Mouse (Mus musculus): Measurements from ENCODE around the gene Phf20. TPM values are rescaled to one million over a fixed set of nuclear protein-coding genes. Genes with fewer than 3 reads are reported as not detected.
A peak's percentile ranks its signal among the peaks of the same experiment; 100 is the strongest.

The Phf20 gene
- polyA plus RNA-seq, 2 experiments: 19.5 to 69.0 TPM

DNA sequence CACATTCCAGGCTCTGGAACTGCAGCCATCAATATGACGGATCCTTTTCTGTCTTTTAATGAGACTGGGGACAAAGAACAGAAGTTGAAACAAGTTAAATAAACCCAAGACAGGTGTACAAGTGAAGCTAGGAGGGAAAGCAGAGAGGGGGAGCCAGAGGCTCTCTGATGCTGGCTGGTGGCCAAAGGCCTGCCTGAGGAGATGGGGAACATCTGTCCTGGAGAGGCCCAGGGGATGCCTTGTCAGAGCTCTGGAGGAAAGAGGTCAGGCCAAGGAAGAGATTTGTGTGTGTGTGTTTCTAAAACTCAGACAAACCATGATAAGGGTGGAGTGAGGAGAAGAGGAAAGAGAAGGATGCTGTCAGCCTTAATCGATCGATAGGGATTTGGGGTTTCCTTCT is 101.4 kb downstream of the Phf20 start:
- no peaks in the 10 kb centered on the region for H3K27me3 ChIP-seq (ENCODE audit: control insufficient read depth, insufficient read depth, low read length)
- peak; percentile 67; the same call in 1 of the 2 replicates for ATAC-seq (ENCODE audit: low FRiP score, low read depth)
- WGBS: 76% methylated on average over 3 of the region's 3 CpGs
- H3K4me1 ChIP-seq (ENCODE audit: control insufficient read depth, insufficient read depth, low read length): no peaks in the 10 kb centered on the region
- no peak overlapping the region for H3K9ac ChIP-seq (ENCODE audit: low read depth, low read length, severe bottlenecking)
- no peak for TF ChIP-seq POLR2A (IDR thresholded peaks at IDR 0.05; ENCODE audit: borderline replicate concordance, extremely low read depth, insufficient read depth, insufficient read length)
- no peaks in the 10 kb centered on the region for H3K9me3 ChIP-seq (ENCODE audit: control insufficient read depth, low read length)
- no peak overlapping the region for H3K4me3 ChIP-seq (replicated peaks; ENCODE audit: low read length)
- no peak overlapping the region for H3K4me2 ChIP-seq (replicated peaks; ENCODE audit: low read depth, low read length, severe bottlenecking)
- H3K36me3 ChIP-seq (ENCODE audit: control insufficient read depth, insufficient read depth, low read length): peaks cover 86% of the 10 kb centered on the region
- no peak overlapping the region for H3K27ac ChIP-seq (replicated peaks; ENCODE audit: low read depth, low read length)
- peak; percentile 53 for DNase-seq (ENCODE audit: low spot score)

DNA sequence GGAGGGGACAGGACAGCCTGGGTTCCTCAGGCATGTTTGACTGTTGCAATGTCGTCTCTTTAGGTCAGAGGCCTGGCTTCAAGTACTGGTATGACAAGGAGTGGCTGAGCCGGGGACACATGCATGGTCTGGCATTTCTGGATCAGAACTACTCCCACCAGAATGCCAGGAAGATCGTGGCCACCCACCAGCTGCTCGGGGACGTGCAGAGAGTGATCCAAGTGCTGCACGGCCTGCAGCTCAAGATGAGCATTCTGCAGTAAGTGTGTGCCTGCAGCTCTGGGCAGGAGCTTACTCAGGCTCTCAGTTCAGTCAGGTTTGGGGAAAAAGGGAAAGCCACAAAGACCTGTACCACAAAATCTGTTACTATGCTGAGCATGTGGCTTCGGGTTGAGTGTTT is 102.2 kb downstream of the Phf20 start:
- DNase-seq (ENCODE audit: low spot score) (no peak), ATAC-seq (ENCODE audit: low FRiP score, low read depth) (no peak)
- Histone ChIP-seq H3K4me1 (ENCODE audit: control insufficient read depth, insufficient read depth, low read length) (no peaks in the 10 kb centered on the region), H3K9me3 (ENCODE audit: control insufficient read depth, low read length) (no peaks in the 10 kb centered on the region), H3K4me3 (replicated peaks; ENCODE audit: low read length) (no peak overlapping the region), H3K9ac (ENCODE audit: low read depth, low read length, severe bottlenecking) (no peak overlapping the region), H3K27ac (replicated peaks; ENCODE audit: low read depth, low read length) (no peak overlapping the region), H3K27me3 (ENCODE audit: control insufficient read depth, insufficient read depth, low read length) (no peaks in the 10 kb centered on the region), H3K36me3 (ENCODE audit: control insufficient read depth, insufficient read depth, low read length) (peaks cover 86% of the 10 kb centered on the region), H3K4me2 (replicated peaks; ENCODE audit: low read depth, low read length, severe bottlenecking) (no peak overlapping the region)
- 93% methylated on average over 7 of the region's 7 CpGs for WGBS
- no peak for TF ChIP-seq POLR2A (IDR thresholded peaks at IDR 0.05; ENCODE audit: borderline replicate concordance, extremely low read depth, insufficient read depth, insufficient read length)

- TF ChIP-seq POLR2A (IDR thresholded peaks at IDR 0.05; ENCODE audit: borderline replicate concordance, extremely low read depth, insufficient read depth, insufficient read length): no peak
- H3K27ac ChIP-seq (replicated peaks; ENCODE audit: low read depth, low read length): no peak overlapping the region
- H3K9me3 ChIP-seq (ENCODE audit: control insufficient read depth, low read length): no peaks in the 10 kb centered on the region
- H3K4me1 ChIP-seq (ENCODE audit: control insufficient read depth, insufficient read depth, low read length): no peaks in the 10 kb centered on the region
- WGBS: 86% methylated on average over 4 of the region's 4 CpGs
- H3K36me3 ChIP-seq (ENCODE audit: control insufficient read depth, insufficient read depth, low read length): peaks cover 84% of the 10 kb centered on the region
- DNase-seq (ENCODE audit: low spot score) (no peak), ATAC-seq (ENCODE audit: low FRiP score, low read depth) (no peak)
- H3K9ac ChIP-seq (ENCODE audit: low read depth, low read length, severe bottlenecking): no peak overlapping the region
- H3K27me3 ChIP-seq (ENCODE audit: control insufficient read depth, insufficient read depth, low read length): no peaks in the 10 kb centered on the region
- no peak overlapping the region for H3K4me3 ChIP-seq (replicated peaks; ENCODE audit: low read length)
- H3K4me2 ChIP-seq (replicated peaks; ENCODE audit: low read depth, low read length, severe bottlenecking): no peak overlapping the region
These were observed 105.8 kb downstream of the Phf20 start for GRCm38 (mm10) chr2:156302063-156302462.

DNA sequence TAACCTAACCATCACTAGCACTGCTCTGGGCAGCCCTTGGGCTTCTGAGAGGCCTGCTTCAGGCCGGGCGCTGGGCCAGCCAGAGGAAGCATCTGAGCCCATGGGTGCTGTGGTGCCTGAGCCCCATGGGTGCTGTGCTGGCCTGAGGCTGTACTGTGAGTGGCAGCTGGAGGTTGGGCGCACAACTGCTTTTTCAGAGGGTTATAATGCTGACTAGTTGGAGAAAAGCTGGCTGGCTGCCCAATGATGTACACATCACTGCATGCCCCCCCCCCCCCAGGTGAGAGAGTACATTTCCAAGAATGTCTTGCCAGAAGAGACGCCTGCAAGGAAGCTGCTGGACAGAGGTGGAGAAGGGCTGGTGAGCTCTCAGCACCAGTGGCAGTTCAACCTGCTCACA is 108.1 kb downstream of the Phf20 start:
- Histone ChIP-seq H3K27me3 (ENCODE audit: control insufficient read depth, insufficient read depth, low read length) (no peaks in the 10 kb centered on the region), H3K9ac (ENCODE audit: low read depth, low read length, severe bottlenecking) (no peak overlapping the region), H3K9me3 (ENCODE audit: control insufficient read depth, low read length) (no peaks in the 10 kb centered on the region), H3K4me2 (replicated peaks; ENCODE audit: low read depth, low read length, severe bottlenecking) (no peak overlapping the region), H3K36me3 (ENCODE audit: control insufficient read depth, insufficient read depth, low read length) (peaks cover 83% of the 10 kb centered on the region), H3K4me1 (ENCODE audit: control insufficient read depth, insufficient read depth, low read length) (no peaks in the 10 kb centered on the region), H3K4me3 (replicated peaks; ENCODE audit: low read length) (no peak overlapping the region), H3K27ac (replicated peaks; ENCODE audit: low read depth, low read length) (no peak overlapping the region)
- WGBS: 95% methylated on average over 4 of the region's 4 CpGs
- DNase-seq (ENCODE audit: low spot score) (no peak), ATAC-seq (ENCODE audit: low FRiP score, low read depth) (no peak)
- no peak for TF ChIP-seq POLR2A (IDR thresholded peaks at IDR 0.05; ENCODE audit: borderline replicate concordance, extremely low read depth, insufficient read depth, insufficient read length)

DNA sequence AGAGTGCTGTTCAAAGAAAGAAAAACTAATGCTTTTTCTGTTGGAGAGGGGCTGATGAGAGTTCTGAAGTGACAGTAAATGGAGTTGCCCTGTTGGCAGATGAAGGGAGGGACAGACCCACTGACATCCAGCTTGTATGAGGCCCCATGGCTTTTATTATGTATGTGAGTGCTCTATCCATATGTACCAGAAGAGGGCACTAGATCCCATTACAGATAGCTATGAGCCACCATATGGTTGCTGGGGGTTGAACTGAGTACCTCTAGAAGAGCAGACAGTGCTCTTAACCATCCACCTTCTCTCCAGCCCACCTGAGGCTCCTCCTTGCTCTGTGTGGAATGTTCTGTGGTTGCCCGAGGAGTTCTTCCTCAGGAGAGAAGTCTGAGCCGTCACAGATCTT is 109.6 kb downstream of the Phf20 start:
- 65% methylated on average over 2 of the region's 2 CpGs for WGBS
- DNase-seq (ENCODE audit: low spot score): peak; percentile 52
- H3K4me1 ChIP-seq (ENCODE audit: control insufficient read depth, insufficient read depth, low read length): no peaks in the 10 kb centered on the region
- H3K9ac ChIP-seq (ENCODE audit: low read depth, low read length, severe bottlenecking): no peak overlapping the region
- peaks cover 72% of the 10 kb centered on the region for H3K36me3 ChIP-seq (ENCODE audit: control insufficient read depth, insufficient read depth, low read length)
- no peak overlapping the region for H3K4me3 ChIP-seq (replicated peaks; ENCODE audit: low read length)
- H3K4me2 ChIP-seq (replicated peaks; ENCODE audit: low read depth, low read length, severe bottlenecking): no peak overlapping the region
- no peaks in the 10 kb centered on the region for H3K27me3 ChIP-seq (ENCODE audit: control insufficient read depth, insufficient read depth, low read length)
- no peaks in the 10 kb centered on the region for H3K9me3 ChIP-seq (ENCODE audit: control insufficient read depth, low read length)
- no peak for TF ChIP-seq POLR2A (IDR thresholded peaks at IDR 0.05; ENCODE audit: borderline replicate concordance, extremely low read depth, insufficient read depth, insufficient read length)
- no peak overlapping the region for H3K27ac ChIP-seq (replicated peaks; ENCODE audit: low read depth, low read length)
- peak; percentile 48; the same call in 1 of the 2 replicates for ATAC-seq (ENCODE audit: low FRiP score, low read depth)

- 60% methylated on average over 5 of the region's 5 CpGs for WGBS
- DNase-seq (ENCODE audit: low spot score): no peak
These were observed 111.0 kb downstream of the Phf20 start for GRCm38 (mm10) chr2:156307261-156307660.

More at GRCm38 (mm10) chr2:156307261-156307660, 111.0 kb downstream of the Phf20 start:
- no peak for TF ChIP-seq POLR2A (IDR thresholded peaks at IDR 0.05; ENCODE audit: borderline replicate concordance, extremely low read depth, insufficient read depth, insufficient read length)
- Histone ChIP-seq H3K27ac (replicated peaks; ENCODE audit: low read depth, low read length) (no peak overlapping the region), H3K27me3 (ENCODE audit: control insufficient read depth, insufficient read depth, low read length) (no peaks in the 10 kb centered on the region), H3K4me3 (replicated peaks; ENCODE audit: low read length) (no peak overlapping the region), H3K4me2 (replicated peaks; ENCODE audit: low read depth, low read length, severe bottlenecking) (no peak overlapping the region), H3K4me1 (ENCODE audit: control insufficient read depth, insufficient read depth, low read length) (peaks cover 5% of the 10 kb centered on the region), H3K9me3 (ENCODE audit: control insufficient read depth, low read length) (no peaks in the 10 kb centered on the region), H3K36me3 (ENCODE audit: control insufficient read depth, insufficient read depth, low read length) (peaks cover 60% of the 10 kb centered on the region), H3K9ac (ENCODE audit: low read depth, low read length, severe bottlenecking) (no peak overlapping the region)
- ATAC-seq (ENCODE audit: low FRiP score, low read depth): no peak

Data from limb, embryonic 14.5 days (tissue).